In genomic region chr6:32065789-32066510, GRCm38 (mm10) we compare ENCODE assay signal across 23 mouse cellular contexts. TPM values are rescaled to one million over a fixed set of nuclear protein-coding genes. Genes with fewer than 3 reads are reported as not detected.
DNase-seq lines count a peak whose midpoint lies in the region; ATAC-seq and TF ChIP-seq lines count a peak whose summit lies in the region.
"Had no signal": no experiment of that assay in that cellular context is flagged by ENCODE, and none has a peak within 500 bp of the region (broad histone marks: within the 10 kb centered on the region; RNA-seq: fewer than 3 reads in every experiment).

No protein-coding gene starts in this region.

- TF ChIP-seq CTCF in intestine, postnatal 0 days (IDR thresholded peaks at IDR 0.05; ENCODE audit: low read depth) = no peak
- TF ChIP-seq CTCF in brain, embryonic 14.5 days (IDR thresholded peaks at IDR 0.05; ENCODE audit: borderline replicate concordance, extremely low read depth, insufficient read depth, insufficient read length) = no peak

- no peaks in the 10 kb centered on the region for H3K36me3 ChIP-seq in intestine, embryonic 14.5 days (ENCODE audit: control insufficient read depth, insufficient read depth, low read length)
- no peaks in the 10 kb centered on the region for H3K36me3 ChIP-seq in intestine, postnatal 0 days (ENCODE audit: control insufficient read depth, insufficient read depth)
- no peaks in the 10 kb centered on the region for H3K36me3 ChIP-seq in intestine, embryonic 15.5 days
- H3K36me3 ChIP-seq: hindbrain, embryonic 10.5 days; neural tube, embryonic 12.5 days had no signal

- no peak overlapping the region for H3K27ac ChIP-seq in intestine, embryonic 14.5 days (ENCODE audit: low read depth)
- H3K27ac ChIP-seq in intestine, postnatal 0 days (ENCODE audit: low read depth, low read length) = no peak overlapping the region
- no peak overlapping the region for H3K27ac ChIP-seq in intestine, embryonic 15.5 days
- H3K27ac ChIP-seq: hindbrain, embryonic 10.5 days; neural tube, embryonic 12.5 days had no signal

- no peaks in the 10 kb centered on the region for H3K9me3 ChIP-seq in intestine, embryonic 14.5 days (ENCODE audit: control insufficient read depth, low read length)
- H3K9me3 ChIP-seq in intestine, postnatal 0 days (ENCODE audit: control insufficient read depth) = no peaks in the 10 kb centered on the region
- H3K9me3 ChIP-seq in intestine, embryonic 15.5 days = no peaks in the 10 kb centered on the region
- H3K9me3 ChIP-seq: hindbrain, embryonic 10.5 days; neural tube, embryonic 12.5 days had no signal

- H3K9ac ChIP-seq in intestine, embryonic 14.5 days (ENCODE audit: low read length) = no peak overlapping the region
- H3K9ac ChIP-seq in intestine, postnatal 0 days (ENCODE audit: low read depth, low read length) = no peak overlapping the region
- H3K9ac ChIP-seq in intestine, embryonic 15.5 days = no peak overlapping the region
- H3K9ac ChIP-seq: neural tube, embryonic 12.5 days had no signal

- 44% methylated on average over 10 of the region's 10 CpGs for WGBS in intestine, embryonic 14.5 days
- WGBS in intestine, postnatal 0 days = 55% methylated on average over 10 of the region's 10 CpGs
- WGBS in intestine, embryonic 15.5 days = 48% methylated on average over 10 of the region's 10 CpGs

- H3K27me3 ChIP-seq in intestine, embryonic 14.5 days (replicated peaks; ENCODE audit: control insufficient read depth, insufficient read depth, low read length) = no peaks in the 10 kb centered on the region
- no peaks in the 10 kb centered on the region for H3K27me3 ChIP-seq in intestine, postnatal 0 days (replicated peaks; ENCODE audit: control insufficient read depth, insufficient read depth, low read length)
- no peaks in the 10 kb centered on the region for H3K27me3 ChIP-seq in intestine, embryonic 15.5 days (replicated peaks)
- H3K27me3 ChIP-seq: neural tube, embryonic 12.5 days had no signal

- no peaks in the 10 kb centered on the region for H3K4me1 ChIP-seq in intestine, embryonic 14.5 days (replicated peaks; ENCODE audit: control insufficient read depth, insufficient read depth, low read length)
- H3K4me1 ChIP-seq in intestine, postnatal 0 days (replicated peaks; ENCODE audit: control insufficient read depth, insufficient read depth, low read length) = no peaks in the 10 kb centered on the region
- H3K4me1 ChIP-seq in intestine, embryonic 15.5 days (replicated peaks) = no peaks in the 10 kb centered on the region
- H3K4me1 ChIP-seq: hindbrain, embryonic 10.5 days had no signal

- no peak overlapping the region for H3K4me2 ChIP-seq in intestine, embryonic 14.5 days (ENCODE audit: low read length)
- no peak overlapping the region for H3K4me2 ChIP-seq in intestine, postnatal 0 days (replicated peaks; ENCODE audit: low read depth)
- H3K4me2 ChIP-seq in intestine, embryonic 15.5 days (replicated peaks) = no peak overlapping the region
- H3K4me2 ChIP-seq: neural tube, embryonic 12.5 days had no signal

- DNase-seq in intestine, embryonic 14.5 days (ENCODE audit: low spot score) = peak; percentile 53
- DNase-seq in layer of hippocampus, adult 9-11 months = peak; percentile 34
- no peak for DNase-seq in layer of hippocampus, postnatal 36 days
- peak; percentile 76 for DNase-seq in brain, embryonic 14.5 days (ENCODE audit: low read depth)
- no peak for DNase-seq in retina, embryonic 14.5 days (ENCODE audit: low spot score)
- DNase-seq: adrenal gland, postnatal 25 days; cerebellum, adult 9-11 months; heart, adult 11 months; kidney, adult 11 months; lung, postnatal 14 days; spleen, adult 18-20 months; thymus, postnatal 36 days had no signal

- peak; percentile 27; the same call in 1 of the 2 replicates for ATAC-seq in intestine, embryonic 14.5 days (replicated peaks; ENCODE audit: low FRiP score, low TSS enrichment, low read depth)
- ATAC-seq in intestine, postnatal 0 days = no peak
- peak; percentile 79; the same call in 1 of the 2 replicates for ATAC-seq in intestine, embryonic 15.5 days
- ATAC-seq: Patski had no signal

- no peak for TF ChIP-seq POLR2A in brain, embryonic 14.5 days (IDR thresholded peaks at IDR 0.05; ENCODE audit: borderline replicate concordance, extremely low read depth, insufficient read depth, insufficient read length, poor library complexity, severe bottlenecking)

- no peak overlapping the region for H3K4me3 ChIP-seq in intestine, embryonic 14.5 days (ENCODE audit: low read depth, low read length)
- H3K4me3 ChIP-seq in intestine, postnatal 0 days (ENCODE audit: low read depth, low read length) = no peak overlapping the region
- H3K4me3 ChIP-seq in intestine, embryonic 15.5 days (replicated peaks) = no peak overlapping the region
- H3K4me3 ChIP-seq: hindbrain, embryonic 10.5 days; neural tube, embryonic 12.5 days had no signal

RNA-seq across cellular contexts. Expression of gene 1700012A03Rik, which starts 15.9 kb away (rescaled TPM):
- not detected in 2 replicates for polyA plus RNA-seq in intestine, embryonic 14.5 days (2014; fragmentation: Nextera tagmentation; extraction: Ambion mirVana)
- polyA plus RNA-seq in intestine, postnatal 0 days (2015; fragmentation: Nextera tagmentation; extraction: Ambion mirVana) = not detected in 2 replicates
- total RNA-seq in layer of hippocampus, postnatal 36 days (2021) = not detected
- not detected in 2 replicates for polyA plus RNA-seq in brain, embryonic 14.5 days (2012; rRNA removed)
- polyA plus RNA-seq in intestine, embryonic 15.5 days (2015; fragmentation: Nextera tagmentation; extraction: Ambion mirVana) = not detected in 2 replicates
- total RNA-seq: adrenal gland, postnatal 25 days; gastrocnemius, adult 8-10 months; layer of hippocampus, postnatal 25 days; left cerebral cortex, postnatal 25 days; liver, adult 2 months; monocyte, adult 5-6 weeks had no signal
- polyA plus RNA-seq: heart, embryonic 16.5 days; hindbrain, embryonic 10.5 days; liver, adult 2 months; neural tube, embryonic 12.5 days; Patski had no signal

Comparison
In these comparisons a context has a peak if more than half of its experiments do, and no peak if none do; other contexts are left out.
1. DNase-seq: peak in intestine, embryonic 14.5 days (single experiment), layer of hippocampus, adult 9-11 months (single experiment) and brain, embryonic 14.5 days (single experiment); none in layer of hippocampus, postnatal 36 days (0 of 2) and retina, embryonic 14.5 days (single experiment).